18 mouse cellular contexts compared by ENCODE assay signal in the genomic region with DNA sequence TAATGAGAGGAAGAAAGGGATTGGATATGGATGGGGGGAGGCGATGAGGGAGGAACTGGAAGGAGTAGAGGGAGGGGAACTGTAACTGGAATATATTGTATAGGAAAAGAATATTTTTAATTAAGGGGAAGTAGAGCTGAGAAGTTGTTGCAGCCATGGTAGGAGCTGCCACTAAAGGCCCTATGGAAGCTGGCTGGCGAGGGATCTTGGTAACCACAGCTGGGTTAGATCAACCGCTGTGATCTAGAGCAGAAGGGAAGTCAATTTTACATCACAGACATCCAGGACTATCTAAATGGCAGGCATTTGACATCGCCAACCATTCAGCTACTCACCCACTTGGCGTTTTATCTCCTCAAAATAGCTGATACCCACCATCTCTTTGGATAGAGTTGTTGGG.
DNase-seq lines count a peak whose midpoint lies in the region; ATAC-seq lines count a peak whose summit lies in the region.
"Had no signal": no experiment of that assay in that cellular context is flagged by ENCODE, and none has a peak within 500 bp of the region (broad histone marks: within the 10 kb centered on the region; RNA-seq: fewer than 3 reads in every experiment).

No protein-coding gene starts in this region.

- DNase-seq in monocyte, adult 2 months (ENCODE audit: low read depth in 1 of 2, low spot score in 2 of 2): peak; percentile 7 to 10
- DNase-seq in forelimb bud, embryonic 11.5 days (ENCODE audit: low read depth, low spot score): peak; percentile 51
- DNase-seq in gastrocnemius, postnatal 10 days: no peak
- no peak for DNase-seq in left cerebral cortex, postnatal 10 days (ENCODE audit: extremely low spot score in 1 of 2, low spot score in 2 of 2)
- DNase-seq in liver: no peak
- DNase-seq: adrenal gland, adult 2 months; adrenal gland, postnatal 14 days; B cell, adult 2 months; cerebellum, adult 18-20 months; cerebellum, adult 9-10 months; cerebellum, postnatal 14 days; forebrain, postnatal 0 days; gastrocnemius, postnatal 36 days; heart, adult 11 months had no signal

- intact Hi-C loops in left cerebral cortex, postnatal 10 days (cut with DNase I): no loop called here

- ATAC-seq in monocyte, adult 5-6 weeks (replicated peaks; ENCODE audit: insufficient number of reproducible peaks, low FRiP score, low TSS enrichment, poor library complexity, severe bottlenecking): no peak
- ATAC-seq in megakaryocyte progenitor cell, adult 5-6 weeks (replicated peaks; ENCODE audit: poor library complexity): peak; percentile 60
- ATAC-seq: forebrain, embryonic 14.5 days; forebrain, postnatal 0 days; Patski had no signal

Comparison
In these comparisons a context has a peak if more than half of its experiments do, and no peak if none do; other contexts are left out.
1. DNase-seq: peak in monocyte, adult 2 months (2 of 2) and forelimb bud, embryonic 11.5 days (single experiment); none in gastrocnemius, postnatal 10 days (single experiment), left cerebral cortex, postnatal 10 days (0 of 2) and liver (single experiment).